Mouse (Mus musculus) monocyte, adult 2 months (primary cell): ENCODE data around the gene Tmem106a.
"Not testable (repeated sequence)": the region's sequence is repeated elsewhere in the genome, so short reads cannot be mapped to it uniquely, and the experiment has no call there.

Experiments used
- DNase-seq, 2 experiments: peaks; one replicate each; pipeline ENCODE4 v3.0.0; 2022; ENCODE audit warnings: low spot score in 2 of 2, low read depth in 1 of 2

Tmem106a gene

DNA sequence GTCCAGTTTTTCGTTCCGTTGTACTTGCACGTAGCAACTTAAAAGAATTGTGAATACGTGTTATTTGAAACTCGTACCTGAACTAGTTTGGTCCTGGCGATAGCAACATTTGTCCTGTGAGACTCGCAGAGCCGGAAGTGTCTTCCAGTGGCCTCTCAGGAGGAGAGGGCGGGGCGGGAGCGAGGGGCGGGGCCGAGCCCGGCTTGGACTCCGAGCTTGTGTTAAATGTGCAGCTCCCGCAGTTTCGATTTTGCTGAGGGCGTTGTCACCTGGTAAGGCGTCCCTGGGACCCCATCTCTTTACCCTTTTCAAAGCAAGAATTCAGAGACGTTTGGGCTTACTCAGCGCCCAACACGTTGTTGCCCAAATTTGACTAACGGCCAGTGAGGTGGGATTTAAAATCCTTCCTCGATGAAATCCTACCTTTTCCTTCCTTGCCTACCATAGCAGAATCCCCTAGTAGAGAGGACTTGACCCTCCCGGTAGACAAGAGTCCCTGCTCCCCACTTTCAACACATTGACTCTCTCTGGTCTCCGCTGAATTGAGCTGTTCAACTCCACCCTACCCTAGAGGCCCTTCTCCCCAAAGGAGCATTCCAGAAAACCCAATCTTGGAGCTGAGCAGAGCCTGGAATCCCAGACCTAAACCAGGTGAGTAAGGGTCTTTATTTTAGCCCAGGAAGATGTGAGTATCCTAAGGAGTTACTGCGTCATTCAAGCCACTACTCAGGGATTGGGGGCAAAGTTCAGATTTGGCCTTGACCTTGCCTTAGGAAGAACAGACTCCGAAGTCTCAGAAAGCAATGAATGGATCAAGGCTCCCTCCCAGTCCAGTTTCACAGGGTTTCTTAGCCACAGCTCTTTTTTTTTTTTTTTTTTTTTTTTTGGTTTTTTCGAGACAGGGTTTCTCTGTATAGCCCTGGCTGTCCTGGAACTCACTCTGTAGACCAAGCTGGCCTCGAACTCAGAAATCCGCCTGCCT lies at the start of gene Tmem106a:
Tmem106a (plus strand) TSS at position 189 of the 982 bp plus-strand sequence.
- DNase-seq, result peak in 1 of 2 experiments; percentile 9

DNA sequence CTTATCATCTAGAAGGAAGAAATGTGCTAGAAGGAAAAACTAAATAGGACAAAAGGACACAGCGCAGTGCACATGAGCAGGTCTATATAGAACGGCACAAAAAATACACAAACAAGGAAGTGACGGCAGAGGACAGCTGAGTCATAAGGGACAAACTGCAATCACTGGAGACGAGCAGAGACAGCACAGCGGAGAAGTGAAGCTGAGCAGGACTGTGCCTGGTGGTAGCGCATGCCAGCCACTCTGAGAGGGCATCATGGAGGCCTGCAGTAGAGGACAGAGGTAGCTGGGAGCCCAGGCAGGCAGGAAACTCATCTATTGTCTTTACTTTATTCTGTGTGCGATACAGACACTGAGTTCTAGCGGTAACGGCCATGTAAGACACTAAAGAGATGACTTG lies 38.5 kb upstream of the Tmem106a start:
- peak in 1 of 2 experiments; percentile 14 for DNase-seq

DNA sequence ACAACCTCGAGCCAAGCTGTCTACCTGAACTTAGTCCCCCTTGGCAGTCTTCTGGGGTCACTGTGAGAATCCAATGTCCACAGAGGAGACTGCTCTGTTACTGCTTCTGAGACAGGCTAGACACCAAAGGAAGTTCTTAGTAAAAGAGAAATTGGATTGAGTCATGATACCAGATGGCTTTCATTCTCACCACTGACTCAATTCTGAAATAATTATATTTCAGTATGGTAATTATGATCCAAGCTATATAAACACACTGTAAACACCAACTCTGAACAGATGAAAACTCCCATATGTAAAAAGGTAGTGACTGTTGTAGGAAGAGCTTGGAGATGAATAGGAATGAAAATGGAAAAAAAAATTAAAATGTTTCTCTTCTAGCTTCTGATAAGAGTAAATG lies 37.9 kb upstream of the Tmem106a start:
- no peak for DNase-seq

DNA sequence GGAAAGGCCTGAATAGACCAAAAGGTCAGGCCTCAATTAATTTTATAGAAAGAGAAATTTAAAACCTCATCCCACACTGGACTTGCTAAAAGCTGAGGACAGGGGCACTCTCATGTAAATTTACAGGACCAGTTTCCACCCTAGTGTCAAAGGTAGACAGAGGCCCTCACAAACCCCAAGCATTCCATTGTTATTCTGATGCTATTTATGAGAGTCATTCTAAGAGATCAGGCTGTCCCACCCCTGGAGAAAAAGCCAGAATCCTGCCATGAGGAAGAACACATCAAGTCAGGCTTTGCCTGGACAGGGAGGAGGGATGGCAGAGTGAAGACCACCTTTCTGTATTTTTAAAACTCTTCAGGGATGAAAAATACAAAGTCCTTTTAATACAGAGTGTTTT lies 33.5 kb upstream of the Tmem106a start:
- no peak for DNase-seq

DNA sequence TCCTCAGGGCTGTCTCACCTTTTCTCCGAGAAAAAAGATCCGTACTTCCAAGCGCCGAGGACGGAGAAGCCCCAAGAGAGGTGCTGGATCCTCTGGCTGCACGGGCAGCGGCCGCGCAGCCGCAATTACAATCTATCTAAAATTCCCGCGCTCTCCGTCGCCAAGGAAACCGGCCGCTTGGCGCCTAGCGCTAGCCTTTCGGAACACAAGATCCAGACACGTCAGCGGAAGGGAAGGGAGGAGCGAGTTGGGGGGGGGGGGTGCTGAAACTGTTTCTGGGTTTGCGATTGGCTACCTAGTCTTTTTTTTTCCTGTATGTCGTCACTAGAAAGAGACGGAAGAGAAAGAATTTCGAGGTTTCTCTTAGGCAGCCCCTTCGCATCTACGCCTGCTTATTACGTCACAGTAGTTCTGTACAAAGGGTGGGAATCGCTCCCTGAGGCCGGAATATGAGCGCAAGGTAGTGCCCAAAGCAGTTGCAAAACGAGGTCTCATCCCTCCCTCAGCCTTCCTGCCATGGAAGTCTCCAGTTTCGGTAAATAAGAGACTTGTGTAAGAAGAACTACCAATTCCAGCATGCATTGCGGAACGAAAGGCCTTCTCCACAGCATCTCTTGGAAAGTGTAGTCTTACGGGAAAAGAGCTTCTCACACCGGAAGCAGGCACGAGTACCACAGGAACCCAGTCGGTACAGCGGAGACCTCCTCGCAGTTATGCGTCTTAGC lies 30.1 kb upstream of the Tmem106a start, which contains the start of the genes Brca1 and Nbr1:
Brca1 (minus strand) TSS at position 205 of the 725 bp plus-strand sequence.
Nbr1 (plus strand) TSS at position 399 of the 725 bp plus-strand sequence.
- peak; percentile 73 to 88 for DNase-seq

DNA sequence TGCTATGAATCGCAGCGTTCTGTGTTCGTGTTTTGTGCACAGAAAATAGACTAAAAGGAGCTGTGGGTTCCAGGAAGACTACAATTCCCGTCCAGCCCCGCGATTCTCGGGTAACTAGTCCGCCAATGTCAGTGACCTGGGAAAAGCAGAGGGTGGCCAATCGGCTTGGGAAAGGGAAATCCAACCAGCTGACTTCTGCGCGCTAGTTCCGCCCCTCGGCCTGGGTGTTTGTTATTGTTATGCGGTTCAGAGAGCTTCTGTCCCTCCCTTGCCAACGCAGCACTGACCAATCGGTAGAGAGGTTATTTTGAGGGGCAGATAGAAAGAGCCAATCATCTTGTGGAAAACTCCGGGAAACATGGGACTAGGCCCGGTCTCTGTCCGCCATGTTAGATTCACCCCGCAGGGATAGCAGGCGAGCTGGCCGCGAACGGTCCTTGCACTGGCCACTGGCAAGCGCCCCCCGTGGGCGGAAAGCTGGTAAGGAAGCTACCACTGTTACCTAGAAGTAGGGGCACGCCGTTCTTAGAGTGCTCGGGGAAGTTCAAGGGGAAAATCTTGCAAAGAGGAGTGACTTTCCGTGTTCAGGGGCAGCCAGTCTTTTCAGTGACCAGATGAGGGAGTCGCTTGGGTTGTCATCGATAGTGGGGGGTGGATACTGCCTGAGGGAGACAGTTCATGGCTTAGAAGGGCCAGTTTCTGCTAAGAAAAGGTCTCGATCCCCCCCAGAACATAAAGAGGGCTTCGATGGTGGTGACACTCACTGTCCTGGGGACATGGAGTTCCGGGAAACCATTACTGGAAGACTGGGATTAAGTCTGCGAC lies 29.4 kb upstream of the Tmem106a start:
- peak; percentile 96 to 98 for DNase-seq

DNA sequence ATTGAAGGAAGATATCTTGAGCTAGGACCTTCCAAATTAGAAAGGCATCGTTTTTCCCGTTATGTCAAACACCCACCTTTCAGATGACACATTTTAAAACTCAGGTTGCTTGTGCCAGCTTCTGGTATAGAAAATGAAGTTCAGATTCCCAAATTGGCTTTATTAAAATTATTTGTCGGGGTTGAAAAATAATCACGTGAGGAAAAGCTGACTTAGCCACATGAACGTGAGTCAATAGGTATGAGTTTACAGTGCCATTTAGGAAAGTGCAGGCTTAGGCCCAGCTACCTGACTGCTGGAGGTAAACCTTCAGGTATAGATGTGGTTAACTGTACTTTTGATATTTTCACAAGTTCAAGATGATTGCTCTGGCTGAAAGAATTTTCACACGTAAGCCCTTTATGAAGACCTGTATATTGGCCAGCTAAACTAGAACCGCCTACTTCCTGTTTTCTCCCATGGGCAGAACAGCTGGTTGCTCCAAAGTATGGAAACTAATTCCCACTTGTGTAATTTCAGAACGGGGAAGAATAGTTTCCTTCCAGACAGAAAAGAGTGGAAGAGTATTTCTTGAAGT lies 28.6 kb upstream of the Tmem106a start:
- no peak for DNase-seq

DNA sequence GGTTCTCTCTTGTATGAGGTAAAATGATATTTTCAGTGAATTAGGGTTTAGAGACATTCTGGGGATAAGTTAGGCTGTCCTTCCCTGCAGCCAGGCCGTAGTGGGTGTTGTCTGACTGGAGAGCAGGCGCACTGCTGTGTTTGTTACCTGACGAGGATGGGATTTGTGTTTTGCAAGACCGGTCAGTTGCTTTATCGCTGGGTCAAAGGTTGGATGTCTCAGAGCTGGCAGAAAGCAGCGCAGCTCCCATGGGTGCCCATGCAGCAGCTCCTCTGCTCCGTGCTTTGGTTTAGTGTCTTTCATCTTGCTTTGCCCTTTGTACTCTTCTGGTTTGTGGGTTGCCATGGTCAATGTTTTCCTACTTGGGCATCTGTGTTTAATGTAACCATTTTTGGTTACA lies 25.5 kb upstream of the Tmem106a start:
- DNase-seq, result no peak

DNA sequence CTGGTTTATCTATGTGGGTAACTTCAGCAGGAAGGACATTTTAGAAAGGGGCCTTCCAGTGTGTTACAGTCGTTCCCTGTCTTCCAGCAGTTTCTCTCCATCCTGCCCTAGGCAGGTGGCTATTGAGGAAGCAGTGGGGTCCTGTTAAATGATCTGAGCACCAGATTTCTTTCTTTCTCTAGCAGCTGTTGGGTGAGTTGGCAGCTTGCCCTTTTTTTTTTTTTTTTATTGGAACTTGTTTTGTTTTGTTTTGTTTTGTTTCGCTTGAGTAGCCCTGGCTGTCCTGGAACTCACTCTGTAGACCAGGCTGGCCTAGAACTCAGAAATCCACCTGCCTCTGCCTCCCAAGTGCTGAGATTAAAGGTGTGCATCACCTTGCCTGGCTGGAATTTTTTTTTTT lies 25.1 kb upstream of the Tmem106a start:
- no peak for DNase-seq

DNA sequence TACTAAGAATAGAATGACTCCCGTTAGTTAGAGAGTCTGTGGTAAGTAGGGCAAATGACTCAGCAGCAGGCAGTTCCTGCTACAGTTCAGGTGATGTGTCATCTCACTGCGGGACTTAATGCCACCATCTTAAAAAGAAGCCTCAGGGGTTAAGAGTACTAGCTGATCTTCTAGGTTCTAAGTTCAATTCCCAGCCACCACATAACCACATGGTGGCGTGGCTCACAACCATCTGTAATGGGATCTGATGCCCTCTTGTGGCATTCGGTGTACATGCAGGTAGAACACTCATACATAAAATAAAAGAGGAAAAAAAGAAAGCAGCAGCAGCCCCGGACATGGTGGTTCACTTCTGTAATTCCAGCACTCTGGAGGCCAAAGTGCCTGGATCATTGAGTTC lies 19.7 kb upstream of the Tmem106a start:
- peak; percentile 44 to 48 for DNase-seq

DNA sequence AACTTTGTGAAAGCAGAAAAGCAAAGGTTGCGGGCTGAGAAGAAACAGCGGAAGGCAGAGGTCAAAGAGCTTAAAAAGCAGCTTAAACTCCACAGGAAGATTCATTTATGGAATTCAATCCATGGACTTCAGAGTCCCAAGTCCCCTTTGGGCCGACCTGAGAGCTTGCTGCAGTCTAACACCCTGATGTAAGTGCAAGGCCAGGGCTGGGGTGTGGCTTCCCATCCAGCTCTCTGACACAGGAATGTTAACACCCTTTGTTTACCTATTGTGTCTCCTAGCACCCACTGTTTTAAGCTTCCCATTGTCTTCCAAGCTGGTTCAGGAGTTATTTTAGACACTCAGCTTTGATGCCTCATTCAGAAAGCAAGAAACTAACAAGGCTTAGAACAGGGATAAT lies 13.6 kb upstream of the Tmem106a start:
- no peak for DNase-seq

DNA sequence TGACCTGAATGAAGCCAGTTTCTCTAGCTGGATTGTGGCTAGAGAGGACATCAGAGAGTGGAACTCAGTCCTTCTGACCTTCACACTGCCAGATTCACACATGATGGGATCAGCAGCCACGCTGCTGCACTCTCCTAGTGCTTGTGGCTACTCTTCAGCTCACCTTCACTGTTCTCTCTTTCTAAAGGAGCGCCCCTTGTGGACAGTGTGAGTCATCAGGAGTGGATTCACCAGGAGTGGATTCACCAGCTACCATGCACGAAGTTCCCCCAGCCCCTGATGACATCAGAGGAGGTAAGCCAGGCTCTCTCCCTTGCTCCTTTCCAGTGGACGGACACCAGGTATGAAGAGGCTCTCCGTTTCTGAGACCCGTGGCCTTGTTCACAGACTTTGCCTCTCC lies 5.9 kb upstream of the Tmem106a start:
- DNase-seq, result no peak

DNA sequence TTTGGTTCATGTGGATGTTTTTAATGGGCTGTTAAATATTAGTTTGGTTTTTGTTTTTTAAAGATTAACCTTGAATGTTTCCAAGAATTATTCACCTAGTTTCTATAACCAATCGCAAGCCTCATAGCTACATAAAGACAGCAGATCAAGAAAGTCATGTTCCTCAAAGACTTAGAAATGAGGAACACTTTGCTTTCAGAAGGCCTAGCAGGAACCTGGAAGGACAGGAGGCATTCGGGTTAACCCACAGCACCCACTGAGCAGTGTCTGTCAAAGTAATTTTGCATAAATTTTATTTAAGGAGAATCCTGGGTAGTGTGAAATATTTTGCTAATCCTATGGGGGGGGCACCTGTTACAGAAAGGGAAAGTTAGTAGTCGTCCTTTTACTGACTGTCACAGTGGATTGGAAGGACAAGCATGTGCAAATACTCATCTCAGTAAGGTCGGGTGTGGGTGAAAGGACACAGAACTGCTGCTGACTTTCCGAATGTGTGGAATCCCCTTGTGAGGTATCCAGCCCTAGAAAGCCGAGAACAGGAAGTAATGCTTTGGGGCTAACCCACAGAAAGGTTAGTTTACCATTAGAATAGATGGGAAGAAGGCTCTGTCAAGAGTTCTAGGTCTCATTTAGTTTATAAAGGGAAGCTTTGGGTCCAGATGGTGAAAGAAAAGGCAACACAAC lies 819 bp upstream of the Tmem106a start:
- no peak for DNase-seq

DNA sequence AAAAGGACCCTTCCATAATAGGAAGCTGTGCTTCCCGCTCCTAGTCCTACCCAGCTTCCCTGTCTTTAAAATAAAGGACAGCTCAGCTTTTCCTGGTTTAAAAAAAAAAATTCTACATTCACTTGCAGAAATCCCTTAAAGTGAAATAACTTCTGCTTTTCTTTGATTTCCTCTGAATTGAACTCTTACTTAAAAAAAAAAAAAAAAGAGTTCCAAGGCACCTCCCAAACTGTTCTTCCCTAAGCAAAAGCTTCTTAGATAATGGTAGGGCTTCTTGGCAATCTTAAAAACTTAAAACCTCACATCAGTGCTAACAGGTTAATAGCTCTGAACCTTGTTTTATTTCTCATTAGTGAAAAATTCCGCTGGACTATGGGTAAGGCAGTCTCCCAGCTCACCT lies 1.2 kb downstream of the Tmem106a start:
- no peak for DNase-seq

DNA sequence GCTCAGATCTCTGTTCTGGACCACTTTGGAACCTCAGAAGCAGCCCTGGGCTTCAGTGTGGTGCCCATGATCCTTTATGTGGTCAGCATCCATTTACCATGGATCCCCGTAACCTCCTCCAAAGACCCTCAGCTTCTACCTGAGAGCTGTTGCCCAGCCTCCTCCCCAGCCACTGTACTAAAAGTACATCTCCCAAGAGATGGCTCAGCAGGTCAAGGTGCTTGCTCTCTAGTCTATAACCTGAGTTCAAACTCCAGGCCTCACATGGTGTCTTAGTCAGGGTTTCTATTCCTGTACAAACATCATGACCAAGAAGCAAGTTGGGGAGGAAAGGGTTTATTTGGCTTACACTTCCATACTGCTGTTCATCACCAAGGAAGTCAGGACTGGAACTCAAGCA lies 3.0 kb downstream of the Tmem106a start:
- DNase-seq, result not testable (repeated sequence)

DNA sequence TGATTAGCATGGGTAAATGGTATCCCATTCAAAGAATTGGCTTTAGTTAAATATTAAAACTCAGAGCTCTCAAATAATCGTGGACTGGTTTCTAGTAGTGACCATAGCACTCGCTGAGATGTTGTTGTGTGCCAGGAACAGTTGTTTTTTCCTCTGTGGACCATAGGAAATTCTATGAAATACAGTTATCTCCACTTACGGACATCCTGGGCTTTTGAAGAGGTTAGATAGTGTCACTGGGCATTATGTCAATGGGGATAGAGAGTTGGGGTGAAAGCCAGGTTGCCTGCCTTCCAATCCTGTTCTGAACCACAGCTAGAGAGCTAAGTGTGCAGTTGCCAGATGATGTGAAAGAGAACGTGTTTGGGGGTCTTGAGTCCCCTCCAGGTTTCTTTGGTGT lies 3.8 kb downstream of the Tmem106a start:
- DNase-seq, result no peak

DNA sequence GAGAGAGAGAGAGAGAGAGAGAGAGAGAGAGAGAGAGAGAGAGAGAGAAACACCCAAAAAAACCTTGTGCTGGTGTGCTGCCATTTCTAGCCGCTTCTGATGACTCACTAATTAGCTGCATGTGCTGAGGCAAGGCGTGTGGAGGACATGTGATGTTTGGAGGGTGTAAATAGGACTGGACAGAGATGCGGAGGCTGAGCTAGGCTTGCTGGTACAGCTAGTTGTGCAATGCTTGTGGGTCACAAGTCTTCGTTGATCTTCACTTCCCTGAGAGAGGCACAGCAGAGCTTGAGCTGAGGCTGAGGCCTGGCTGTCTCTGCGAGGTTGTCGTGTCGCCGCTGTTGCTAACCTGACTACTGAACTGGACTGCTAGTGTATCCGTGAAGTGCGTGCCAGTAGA lies 5.6 kb downstream of the Tmem106a start:
- DNase-seq, result peak; percentile 45 to 58

DNA sequence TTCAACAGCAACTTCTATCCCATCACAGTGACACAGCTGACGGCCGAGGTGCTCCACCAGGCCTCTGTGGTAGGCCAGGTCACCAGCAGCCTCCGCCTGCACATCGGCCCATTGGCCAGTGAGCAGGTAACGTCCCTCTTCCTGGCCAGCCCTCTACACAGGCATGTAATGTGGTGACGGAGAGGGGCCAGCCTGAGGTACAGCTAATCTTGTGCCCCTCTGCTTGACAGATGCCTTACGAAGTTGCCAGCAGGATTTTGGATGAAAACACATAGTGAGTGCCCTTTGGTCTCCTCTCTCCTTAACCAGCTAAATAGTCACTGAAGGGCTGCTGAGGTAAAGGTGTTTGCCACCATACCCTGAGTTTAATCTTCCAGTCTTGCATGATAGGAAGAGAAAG lies 6.8 kb downstream of the Tmem106a start:
- DNase-seq, result no peak

DNA sequence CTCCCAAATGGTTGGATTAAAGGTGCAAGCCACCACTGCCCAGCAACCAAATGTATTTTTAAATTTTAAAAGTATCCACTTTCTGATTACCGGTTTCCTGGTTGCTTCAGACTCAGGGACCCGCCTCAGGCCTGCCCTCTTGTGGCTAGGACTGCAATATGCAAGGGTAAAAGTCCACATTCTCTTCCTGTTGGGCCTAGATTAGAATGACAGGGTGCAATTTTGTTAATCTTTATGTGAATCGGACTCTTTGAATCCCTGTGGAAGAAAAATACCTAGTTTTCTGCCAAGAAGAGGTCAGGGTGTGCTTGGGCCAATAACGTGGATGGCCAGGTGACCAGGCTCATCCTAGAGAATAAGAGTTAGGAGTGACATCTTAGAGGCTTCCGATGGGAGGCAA lies 7.4 kb downstream of the Tmem106a start:
- peak; percentile 10 to 54 for DNase-seq

DNA sequence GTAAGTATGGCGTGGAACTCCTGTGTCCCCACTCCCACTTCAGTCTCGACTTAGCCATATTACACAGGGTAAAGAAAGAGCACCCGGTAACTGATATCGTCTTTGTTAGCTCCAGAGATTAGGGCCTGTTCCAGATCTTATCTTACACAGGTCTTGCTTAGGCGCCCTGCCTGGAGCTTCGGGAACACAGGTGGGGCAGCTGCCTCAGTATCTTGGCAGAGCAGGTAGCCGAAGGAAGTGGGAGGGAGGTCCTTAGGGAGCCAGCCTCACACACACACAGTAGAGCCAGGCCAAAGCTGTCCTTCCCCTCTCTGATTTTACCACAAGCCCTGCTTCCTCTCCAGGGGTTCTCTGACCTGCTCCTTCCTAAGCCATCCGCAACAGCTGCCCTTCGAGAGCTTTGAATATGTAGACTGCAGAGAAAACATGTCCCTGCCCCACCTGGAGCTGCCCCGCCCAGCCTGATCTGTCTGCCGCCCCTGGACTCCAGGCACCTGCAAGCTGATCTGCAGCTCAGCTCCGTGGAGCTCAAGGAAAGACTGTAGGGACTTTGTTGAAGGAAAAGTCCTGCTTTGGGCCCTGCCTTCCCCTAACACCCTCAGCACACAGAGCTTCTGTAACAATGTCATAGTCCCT lies 8.1 kb downstream of the Tmem106a start:
- no peak for DNase-seq
